Mouse (Mus musculus) midbrain, embryonic 16.5 days (tissue): ENCODE results near the gene Rln3. TPM values are rescaled to one million over a fixed set of nuclear protein-coding genes. Genes with fewer than 3 reads are reported as not detected.

ENCODE experiments used
- ATAC-seq: fragments of 200-750 bp; cut with Nextera tagmentation; 2 replicates; pipeline ENCODE4 v1.8.0; 2017; ENCODE audit warnings: moderate TSS enrichment
- H3K27ac ChIP-seq: fragments of 300-500 bp; sonication (generic); 2 replicates; pipeline ENCODE4 v1.5.1; 2014; ENCODE audit warnings: mild to moderate bottlenecking, low read length, mixed read lengths
- H3K27me3 ChIP-seq: fragments of 300-500 bp; sonication (generic); 2 replicates; pipeline ENCODE4 v1.6.1; 2014; ENCODE audit warnings: low read depth, low read length, mixed read lengths; ENCODE audit not compliant: control insufficient read depth, insufficient read depth
- H3K36me3 ChIP-seq: fragments of 300-500 bp; sonication (generic); 2 replicates; pipeline ENCODE4 v1.6.1; 2014; ENCODE audit warnings: mild to moderate bottlenecking, low read length, moderate library complexity, mixed read lengths; ENCODE audit not compliant: control insufficient read depth, insufficient read depth
- H3K4me1 ChIP-seq: fragments of 300-500 bp; sonication (generic); 2 replicates; pipeline ENCODE4 v1.6.1; 2014; ENCODE audit warnings: mild to moderate bottlenecking, low read length, mixed read lengths; ENCODE audit not compliant: control insufficient read depth, insufficient read depth
- H3K4me2 ChIP-seq: fragments of 300-500 bp; sonication (generic); 2 replicates; pipeline ENCODE4 v1.6.1; 2014; ENCODE audit warnings: mild to moderate bottlenecking, low read length, mixed read lengths
- H3K4me3 ChIP-seq: fragments of 300-500 bp; sonication (generic); 2 replicates; pipeline ENCODE4 v1.5.1; 2014; ENCODE audit warnings: low read depth, mild to moderate bottlenecking, low read length, moderate library complexity, mixed read lengths
- H3K9ac ChIP-seq: fragments of 300-500 bp; sonication (generic); 2 replicates; pipeline ENCODE4 v1.6.1; 2014; ENCODE audit warnings: low read depth, low read length, mixed read lengths
- H3K9me3 ChIP-seq: fragments of 300-500 bp; sonication (generic); replicated peaks from 2 replicates; pipeline ENCODE4 v1.6.1; 2014; ENCODE audit warnings: mild to moderate bottlenecking, low read length, mixed read lengths; ENCODE audit not compliant: control insufficient read depth, poor library complexity, severe bottlenecking
- WGBS: fragments of 180-500 bp; shearing (Covaris S2); extraction: QIAGEN DNeasy Blood & Tissue Kit; methylation state at CpG from one replicate; pipeline ENCODE4 v1.1.7; 2014; 5-methylcytosine and 5-hydroxymethylcytosine counted together
- polyA plus RNA-seq: library from polyadenylated mRNA; unstranded; fragments of >200 nt; fragmentation: Nextera tagmentation; extraction: Ambion mirVana; gene quantifications from 2 replicates; pipeline ENCODE4 v1.2.1, GENCODE M21; 2015

Gene Rln3
- polyA plus RNA-seq, 1 experiment from 2014 or later, result 1.9 TPM

DNA sequence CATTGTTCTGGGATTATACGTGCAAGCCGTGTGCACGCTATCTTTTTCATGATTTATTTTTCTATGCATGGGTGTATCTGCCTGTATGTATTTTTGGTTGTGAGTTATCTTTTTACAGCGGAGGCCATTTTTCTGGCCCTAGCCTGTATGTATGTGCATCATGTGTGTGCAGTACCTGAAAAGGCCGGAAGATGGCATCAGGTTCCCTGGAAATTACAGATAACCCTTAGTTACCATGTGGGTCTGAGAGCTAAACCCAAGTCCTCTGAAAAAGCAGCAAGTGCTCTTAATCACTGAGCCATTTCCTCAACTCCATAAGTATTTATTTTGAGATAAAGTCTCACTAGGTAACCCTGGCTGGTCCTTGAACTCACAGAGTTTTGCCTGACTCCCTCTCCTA is 8.4 kb upstream of the Rln3 start:
- ATAC-seq, result no peak
- Histone ChIP-seq H3K9me3 (no peaks in the 10 kb centered on the region), H3K27ac (no peak overlapping the region)

DNA sequence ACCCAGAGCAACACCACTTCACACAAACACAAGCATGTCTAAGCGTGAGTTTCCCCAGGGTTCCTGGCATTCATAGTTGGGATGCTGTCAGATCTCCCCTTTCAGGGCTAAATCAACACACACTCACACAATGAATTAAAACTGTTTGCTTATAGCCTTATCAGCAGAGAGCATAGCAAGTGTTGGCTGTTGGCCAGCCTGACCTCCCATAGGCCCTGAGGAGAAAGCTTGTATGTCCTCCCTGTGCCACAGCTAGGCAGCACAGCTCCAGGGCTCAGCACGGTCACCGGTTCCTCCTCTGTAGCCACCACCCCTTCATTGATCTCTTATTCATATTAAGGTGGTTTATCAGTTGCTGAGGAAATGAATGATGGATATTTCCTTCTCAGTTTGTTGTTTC is 7.9 kb upstream of the Rln3 start:
- no peak overlapping the region for H3K4me3 ChIP-seq
- no peak overlapping the region for H3K9ac ChIP-seq
- H3K4me1 ChIP-seq, result no peaks in the 10 kb centered on the region
- no peak for ATAC-seq
- no peaks in the 10 kb centered on the region for H3K36me3 ChIP-seq
- no peak overlapping the region for H3K27ac ChIP-seq
- no peak overlapping the region for H3K4me2 ChIP-seq
- H3K9me3 ChIP-seq, result no peaks in the 10 kb centered on the region
- WGBS, result 64% methylated on average over 3 of the region's 3 CpGs
- no peaks in the 10 kb centered on the region for H3K27me3 ChIP-seq

More for the DNA sequence above, 8.4 kb upstream of the Rln3 start:
- Histone ChIP-seq H3K4me2 (no peak overlapping the region), H3K4me1 (no peaks in the 10 kb centered on the region), H3K4me3 (no peak overlapping the region), H3K36me3 (no peaks in the 10 kb centered on the region), H3K27me3 (no peaks in the 10 kb centered on the region), H3K9ac (no peak overlapping the region)
- WGBS, result 94% methylated on average over 5 of the region's 5 CpGs

DNA sequence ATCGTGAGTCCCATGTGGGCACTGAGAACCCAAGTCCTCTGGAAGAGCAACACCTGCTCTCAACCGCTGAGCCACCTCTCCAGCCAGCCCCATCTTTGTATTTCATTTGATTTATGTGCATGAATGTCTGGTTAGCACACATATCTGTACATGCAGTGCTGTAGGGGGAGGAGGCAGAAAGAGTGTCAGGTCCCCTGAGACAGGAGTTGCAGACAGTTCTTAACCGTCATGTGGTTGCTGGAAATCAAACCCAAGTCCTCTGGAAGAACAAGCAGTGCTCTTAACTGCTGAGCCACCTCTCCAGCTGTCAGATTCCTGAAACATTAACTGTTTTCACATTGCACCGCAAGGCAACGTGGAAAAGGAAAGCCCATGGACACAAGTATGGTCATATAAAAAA is 3.4 kb upstream of the Rln3 start:
- Histone ChIP-seq H3K4me1 (peaks cover 3% of the 10 kb centered on the region; the same call in 1 of the 2 replicates), H3K27ac (no peak overlapping the region), H3K4me3 (no peak overlapping the region), H3K27me3 (peaks cover 20% of the 10 kb centered on the region), H3K9ac (no peak overlapping the region), H3K4me2 (no peak overlapping the region), H3K9me3 (no peaks in the 10 kb centered on the region), H3K36me3 (no peaks in the 10 kb centered on the region)
- 84% methylated on average over 5 of the region's 5 CpGs for WGBS
- ATAC-seq, result no peak

DNA sequence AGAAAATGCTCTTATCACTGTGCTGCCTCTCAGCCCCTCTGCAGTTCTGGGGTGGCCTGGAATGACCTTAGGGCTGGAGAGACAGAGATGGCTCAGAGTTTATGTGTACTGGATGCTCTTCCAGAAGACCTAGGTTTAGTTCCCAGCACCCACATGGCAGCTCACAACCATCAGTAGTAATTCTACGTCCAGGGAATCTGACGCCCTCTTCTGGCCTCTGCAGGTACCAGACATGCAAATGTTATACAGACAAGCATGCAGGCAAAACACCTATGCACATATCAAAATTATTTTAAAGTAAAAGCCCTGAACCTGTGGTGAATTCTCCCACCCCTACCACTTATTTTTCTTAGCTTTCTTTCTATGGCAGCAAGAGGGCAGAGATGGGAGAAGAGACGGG is 1.7 kb upstream of the Rln3 start:
- ATAC-seq, result no peak
- Histone ChIP-seq H3K4me1 (peaks cover 6% of the 10 kb centered on the region; the same call in 1 of the 2 replicates), H3K27me3 (peaks cover 35% of the 10 kb centered on the region), H3K9me3 (no peaks in the 10 kb centered on the region), H3K36me3 (no peaks in the 10 kb centered on the region), H3K27ac (no peak overlapping the region), H3K4me2 (no peak overlapping the region), H3K4me3 (no peak overlapping the region), H3K9ac (no peak overlapping the region)
- WGBS, result 80% methylated on average over 3 of the region's 3 CpGs

DNA sequence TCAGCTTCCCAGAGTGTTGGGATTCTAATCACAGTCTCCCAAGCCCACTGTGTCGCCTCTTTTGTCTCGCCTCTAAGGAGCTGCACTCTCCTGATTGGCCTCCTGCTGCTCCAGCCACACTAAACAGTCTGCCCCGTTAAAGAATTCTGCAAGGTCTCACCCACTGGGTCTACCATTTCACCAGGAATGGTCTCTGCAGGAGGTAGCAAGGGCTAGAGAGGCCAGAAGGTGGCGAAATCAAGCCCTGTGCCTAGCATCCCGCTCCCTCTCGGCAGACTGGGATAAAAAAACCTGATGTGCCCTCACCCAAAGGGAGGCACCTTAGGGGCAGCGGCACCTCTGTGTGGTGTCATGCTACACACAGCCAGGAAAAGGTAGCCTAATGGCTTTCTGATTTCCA is 697 bp downstream of the Rln3 start:
- no peak overlapping the region for H3K9ac ChIP-seq
- H3K36me3 ChIP-seq, result no peaks in the 10 kb centered on the region
- peaks cover 42% of the 10 kb centered on the region for H3K27me3 ChIP-seq
- peaks cover 6% of the 10 kb centered on the region; the same call in 1 of the 2 replicates for H3K4me1 ChIP-seq
- H3K4me3 ChIP-seq, result no peak overlapping the region
- no peak overlapping the region for H3K27ac ChIP-seq
- WGBS, result 8% methylated on average over 7 of the region's 7 CpGs
- no peaks in the 10 kb centered on the region for H3K9me3 ChIP-seq
- no peak overlapping the region for H3K4me2 ChIP-seq
- no peak for ATAC-seq

DNA sequence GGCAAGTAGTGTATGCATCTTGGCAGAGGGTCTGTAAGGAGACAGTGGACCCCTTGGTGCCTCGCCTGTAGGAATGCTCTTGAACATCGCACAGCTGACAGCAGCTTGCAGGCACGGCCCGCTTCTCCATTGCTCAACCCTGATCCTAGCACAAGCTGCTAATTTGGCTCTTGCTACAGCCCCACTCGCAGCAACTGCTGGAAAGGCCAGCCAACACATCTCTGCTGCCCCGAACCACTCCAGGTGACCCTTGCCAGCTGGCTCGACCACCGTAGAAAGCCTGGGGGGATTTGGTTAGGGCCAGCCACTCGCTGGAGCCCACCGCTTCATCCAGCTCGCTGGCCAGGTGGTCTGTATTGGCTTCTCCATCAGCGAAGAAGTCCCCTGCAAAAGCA is 1.9 kb downstream of the Rln3 start:
- ATAC-seq, result no peak
- WGBS, result 35% methylated on average over 12 of the region's 12 CpGs
- peaks cover 42% of the 10 kb centered on the region for H3K27me3 ChIP-seq

DNA sequence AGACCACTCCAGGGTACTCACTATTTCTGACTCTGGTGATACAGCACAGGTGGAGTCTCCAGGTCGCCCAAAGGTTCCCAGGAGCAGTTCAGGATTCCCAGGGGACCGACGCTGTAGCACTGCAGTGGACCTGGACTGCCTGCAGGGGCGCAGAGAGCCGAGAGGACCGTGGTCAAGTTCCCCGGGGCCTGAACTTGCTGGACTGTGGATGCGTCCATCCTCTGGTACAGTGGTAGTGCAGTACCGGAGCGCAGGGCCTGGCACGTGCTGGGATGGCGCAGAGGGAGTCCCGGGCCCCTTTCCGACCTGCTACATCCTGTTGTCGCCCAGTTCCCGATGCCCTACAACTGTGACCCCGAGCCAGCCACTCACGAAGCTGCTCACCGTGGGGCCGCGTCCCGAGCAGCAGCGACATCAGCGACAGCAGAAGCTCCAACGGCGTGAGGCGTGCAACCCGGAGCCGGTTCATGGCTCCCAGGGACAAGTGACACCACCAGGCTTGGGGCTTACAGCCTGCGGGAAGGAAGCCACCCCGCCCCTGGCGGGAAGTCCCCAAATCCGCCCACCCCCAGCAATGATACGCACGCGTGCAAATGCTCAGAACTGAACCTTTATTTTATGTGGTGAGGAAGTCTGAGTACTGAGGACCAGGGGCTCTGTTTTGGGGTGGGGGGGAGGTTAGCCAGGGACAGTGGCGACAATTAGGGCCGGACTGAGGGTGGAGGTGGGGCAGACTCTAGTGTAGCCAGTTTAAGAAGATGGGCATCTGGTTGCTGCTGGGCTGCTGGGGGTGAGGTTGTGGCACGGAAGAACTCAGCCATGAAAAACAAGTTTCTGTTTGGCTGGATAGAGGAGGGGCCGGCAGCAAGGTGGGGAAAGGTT is 2.5 kb downstream of the Rln3 start, which contains the start of gene Il27ra:
Gene Il27ra, minus strand, starts transcription at position 524 of the 882 bp plus-strand sequence.
- H3K4me2 ChIP-seq, result peak within 1 kb of the TSS; percentile 51
- no peaks in the 10 kb centered on the region for H3K36me3 ChIP-seq
- ATAC-seq, result peak; percentile 49; the same call in 1 of the 2 replicates
- 0 out of 2 replicates have a peak within 1 kb of the TSS, but pooled peaks have one; percentile 23 for H3K9ac ChIP-seq
- 3% methylated on average over 40 of the region's 40 CpGs for WGBS
- peak within 1 kb of the TSS; percentile 22 for H3K4me3 ChIP-seq
- peaks cover 6% of the 10 kb centered on the region; the same call in 1 of the 2 replicates for H3K4me1 ChIP-seq
- H3K27me3 ChIP-seq, result peaks cover 42% of the 10 kb centered on the region
- no peaks in the 10 kb centered on the region for H3K9me3 ChIP-seq
- no peak within 1 kb of the TSS for H3K27ac ChIP-seq

More for the DNA sequence above, 1.9 kb downstream of the Rln3 start:
- H3K27ac ChIP-seq, result no peak overlapping the region
- H3K4me3 ChIP-seq, result no peak overlapping the region
- peaks cover 6% of the 10 kb centered on the region; the same call in 1 of the 2 replicates for H3K4me1 ChIP-seq
- no peaks in the 10 kb centered on the region for H3K36me3 ChIP-seq
- no peaks in the 10 kb centered on the region for H3K9me3 ChIP-seq
- H3K4me2 ChIP-seq, result no peak overlapping the region
- no peak overlapping the region for H3K9ac ChIP-seq

DNA sequence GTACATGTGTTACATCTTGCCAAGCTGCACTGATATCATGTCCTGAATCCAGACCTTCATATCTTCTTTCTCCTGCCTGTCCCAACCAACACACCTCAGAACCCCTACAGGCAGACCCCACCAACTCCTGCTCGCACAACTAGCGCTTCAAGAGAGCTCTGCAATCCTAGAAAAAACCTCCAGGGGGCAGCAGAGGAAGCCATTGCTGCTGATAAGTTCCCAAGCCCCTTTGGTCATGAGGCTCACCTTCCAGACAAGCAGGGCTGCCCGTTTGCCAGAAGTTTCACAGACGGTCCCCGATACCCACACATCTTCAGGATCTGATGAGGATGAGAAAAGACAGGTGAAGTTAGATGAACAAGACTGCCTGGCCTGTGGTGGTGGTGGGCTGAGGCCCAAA is 5.8 kb downstream of the Rln3 start:
- no peak overlapping the region for H3K9ac ChIP-seq
- ATAC-seq, result 0 out of 2 replicates have a peak, but pooled peaks have one; percentile 30
- H3K27me3 ChIP-seq, result peaks cover 31% of the 10 kb centered on the region
- no peak overlapping the region for H3K4me3 ChIP-seq
- H3K4me2 ChIP-seq, result no peak overlapping the region
- peaks cover 4% of the 10 kb centered on the region; the same call in 1 of the 2 replicates for H3K4me1 ChIP-seq
- H3K36me3 ChIP-seq, result no peaks in the 10 kb centered on the region
- H3K27ac ChIP-seq, result no peak overlapping the region
- no peaks in the 10 kb centered on the region for H3K9me3 ChIP-seq
- WGBS, result 14% methylated on average over 5 of the region's 5 CpGs

DNA sequence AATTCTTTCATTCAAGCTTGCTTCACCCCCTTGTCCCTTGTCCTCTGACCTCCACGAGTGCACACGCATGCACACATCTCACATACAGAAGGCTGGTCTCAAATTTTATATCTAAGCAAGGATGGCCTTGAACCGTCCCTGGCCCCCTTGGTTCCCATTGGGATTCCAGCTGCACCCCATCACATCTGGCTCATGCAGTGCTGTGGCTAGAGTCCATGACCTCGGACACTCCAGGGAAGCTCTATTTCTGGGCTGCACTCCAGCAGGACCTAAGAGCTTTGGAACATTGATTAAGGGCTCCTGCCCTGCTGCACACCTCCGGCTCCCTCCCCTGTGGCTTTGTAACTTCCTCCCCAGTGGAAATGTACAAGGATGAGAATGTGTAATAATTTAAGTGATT is 6.8 kb downstream of the Rln3 start:
- no peak overlapping the region for H3K27ac ChIP-seq
- peaks cover 4% of the 10 kb centered on the region; the same call in 1 of the 2 replicates for H3K4me1 ChIP-seq
- no peak overlapping the region for H3K9ac ChIP-seq
- no peak overlapping the region for H3K4me3 ChIP-seq
- no peaks in the 10 kb centered on the region for H3K36me3 ChIP-seq
- WGBS, result 85% methylated on average over 5 of the region's 5 CpGs
- no peaks in the 10 kb centered on the region for H3K9me3 ChIP-seq
- peaks cover 21% of the 10 kb centered on the region for H3K27me3 ChIP-seq
- no peak for ATAC-seq
- H3K4me2 ChIP-seq, result no peak overlapping the region
